Mouse (Mus musculus): ENCODE results near the gene Dyrk3. TPM values are rescaled to one million over a fixed set of nuclear protein-coding genes. Genes with fewer than 3 reads are reported as not detected.
A peak's percentile ranks its signal among the peaks of the same experiment; 100 is the strongest.

Gene Dyrk3
- polyA plus RNA-seq, 1 experiment from 2014 or later: 3.7 TPM

DNA sequence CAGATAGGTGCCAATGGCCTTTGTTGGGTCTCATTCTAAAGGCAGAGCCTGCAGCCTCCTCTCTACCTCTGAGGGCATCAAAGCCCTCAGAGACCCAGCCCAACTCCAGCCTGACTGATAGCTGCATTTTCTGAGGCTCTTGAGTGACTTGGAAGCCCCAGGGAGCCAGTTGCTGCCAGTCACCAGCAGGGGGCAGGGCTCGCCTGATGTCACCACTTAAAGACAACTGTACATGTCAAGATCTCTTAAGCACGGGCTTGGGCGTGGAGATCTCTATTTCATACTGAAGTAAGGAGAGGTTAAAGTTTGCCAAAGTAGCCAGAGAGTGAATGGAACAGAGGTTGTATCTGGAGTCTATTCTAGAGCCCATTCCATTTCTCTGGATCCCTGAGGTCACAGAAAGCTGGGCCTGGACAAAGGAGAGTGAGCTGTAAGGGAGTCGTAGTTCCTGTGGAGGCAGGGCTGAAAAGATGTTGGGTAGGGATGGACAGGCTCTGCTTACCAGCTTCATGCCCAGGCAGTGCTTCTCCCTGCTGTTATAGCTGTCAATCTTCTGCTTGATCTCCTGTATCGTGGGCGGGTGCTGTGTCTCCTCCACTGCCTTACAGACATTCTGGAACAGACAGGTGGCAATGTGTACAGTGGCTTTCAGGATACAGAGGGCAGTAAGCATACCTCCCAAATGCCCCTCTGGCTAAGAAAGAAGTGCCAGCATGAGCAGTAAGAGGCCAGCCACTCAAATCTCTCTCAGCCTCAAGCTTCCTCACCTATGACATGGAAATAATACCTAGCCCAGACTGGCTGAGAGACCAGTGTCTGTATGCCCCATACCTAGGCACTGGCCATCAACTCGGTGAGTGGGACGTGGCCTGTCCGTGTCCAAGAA is 43.7 kb upstream of the Dyrk3 start:
- H3K9ac ChIP-seq (ENCODE audit: low read depth, low read length): no peak overlapping the region
- H3K36me3 ChIP-seq (ENCODE audit: control insufficient read depth, insufficient read depth, low read length): peaks cover 7% of the 10 kb centered on the region; the same call in 1 of the 2 replicates
- H3K4me2 ChIP-seq: no peak overlapping the region
- 52% methylated on average over 9 of the region's 9 CpGs for WGBS (ENCODE audit: insufficient replicate concordance)
- no peaks in the 10 kb centered on the region for H3K27me3 ChIP-seq (ENCODE audit: control insufficient read depth, insufficient read depth, low read length)
- no peak overlapping the region for H3K27ac ChIP-seq (ENCODE audit: low read depth, low read length)
- H3K4me3 ChIP-seq (ENCODE audit: low read depth, low read length): no peak overlapping the region
- no peaks in the 10 kb centered on the region for H3K9me3 ChIP-seq (replicated peaks; ENCODE audit: control insufficient read depth, low read length)
- H3K4me1 ChIP-seq (ENCODE audit: control insufficient read depth, insufficient read depth, low read length): peaks cover 39% of the 10 kb centered on the region
- no peak for ATAC-seq (replicated peaks; ENCODE audit: insufficient number of reproducible peaks, low FRiP score, low TSS enrichment)

GRCm38 (mm10) chr1:131180386-131180785 is 42.2 kb upstream of the Dyrk3 start:
- H3K27ac ChIP-seq (ENCODE audit: low read depth, low read length): no peak overlapping the region
- no peak overlapping the region for H3K4me3 ChIP-seq (ENCODE audit: low read depth, low read length)
- H3K9me3 ChIP-seq (replicated peaks; ENCODE audit: control insufficient read depth, low read length): no peaks in the 10 kb centered on the region
- peaks cover 12% of the 10 kb centered on the region for H3K36me3 ChIP-seq (ENCODE audit: control insufficient read depth, insufficient read depth, low read length)
- no peak for ATAC-seq (replicated peaks; ENCODE audit: insufficient number of reproducible peaks, low FRiP score, low TSS enrichment)
- WGBS (ENCODE audit: insufficient replicate concordance): 96% methylated on average over 7 of the region's 7 CpGs
- no peaks in the 10 kb centered on the region for H3K27me3 ChIP-seq (ENCODE audit: control insufficient read depth, insufficient read depth, low read length)
- no peak overlapping the region for H3K9ac ChIP-seq (ENCODE audit: low read depth, low read length)
- H3K4me2 ChIP-seq: no peak overlapping the region
- peaks cover 25% of the 10 kb centered on the region for H3K4me1 ChIP-seq (ENCODE audit: control insufficient read depth, insufficient read depth, low read length)

DNA sequence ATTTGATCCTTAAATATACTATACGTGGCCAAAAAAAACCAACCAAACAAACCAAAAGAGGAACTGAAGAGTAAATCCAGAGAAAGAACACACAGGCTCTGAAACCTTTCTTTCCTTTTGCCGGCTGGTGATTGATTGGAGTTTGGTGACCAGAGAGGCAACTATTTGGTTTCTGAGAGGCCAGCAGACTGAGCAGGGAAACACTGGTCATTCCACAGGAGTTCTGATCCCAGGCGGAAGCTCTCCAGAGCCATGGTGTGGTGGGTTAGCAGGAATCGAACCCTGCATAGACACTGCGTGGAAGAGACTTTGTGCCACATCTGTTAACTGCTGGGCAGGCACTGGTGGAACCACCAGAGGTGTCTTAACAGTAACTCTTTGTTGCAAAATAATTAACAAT is 39.9 kb upstream of the Dyrk3 start:
- no peak for ATAC-seq (replicated peaks; ENCODE audit: insufficient number of reproducible peaks, low FRiP score, low TSS enrichment)
- H3K27me3 ChIP-seq (ENCODE audit: control insufficient read depth, insufficient read depth, low read length): no peaks in the 10 kb centered on the region
- H3K9ac ChIP-seq (ENCODE audit: low read depth, low read length): no peak overlapping the region
- H3K27ac ChIP-seq (ENCODE audit: low read depth, low read length): no peak overlapping the region
- H3K36me3 ChIP-seq (ENCODE audit: control insufficient read depth, insufficient read depth, low read length): peaks cover 16% of the 10 kb centered on the region
- no peaks in the 10 kb centered on the region for H3K9me3 ChIP-seq (replicated peaks; ENCODE audit: control insufficient read depth, low read length)
- no peak overlapping the region for H3K4me3 ChIP-seq (ENCODE audit: low read depth, low read length)
- H3K4me2 ChIP-seq: no peak overlapping the region
- peaks cover 13% of the 10 kb centered on the region for H3K4me1 ChIP-seq (ENCODE audit: control insufficient read depth, insufficient read depth, low read length)
- WGBS (ENCODE audit: insufficient replicate concordance): 85% methylated on average over 5 of the region's 5 CpGs

DNA sequence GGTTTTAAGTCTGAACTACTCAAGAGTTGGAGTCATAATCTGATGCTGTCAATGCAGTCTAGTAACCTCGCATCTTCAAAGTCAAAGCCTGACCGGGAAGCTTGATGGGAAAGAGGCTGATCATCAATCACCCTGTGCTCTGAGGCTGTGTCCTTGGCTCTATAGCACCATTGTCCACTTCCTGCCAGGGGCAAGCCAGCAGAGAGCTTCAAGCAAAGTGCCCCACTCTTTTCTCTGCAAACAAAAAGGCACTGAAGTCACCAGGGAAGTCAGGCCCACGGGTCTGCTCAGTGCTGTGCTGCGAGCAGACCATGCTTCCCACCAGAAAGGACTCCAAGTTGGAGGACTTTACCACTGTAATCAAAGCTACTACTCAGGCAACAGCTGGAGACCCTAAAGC is 39.1 kb upstream of the Dyrk3 start:
- no peak overlapping the region for H3K4me3 ChIP-seq (ENCODE audit: low read depth, low read length)
- no peak overlapping the region for H3K9ac ChIP-seq (ENCODE audit: low read depth, low read length)
- 82% methylated on average over 4 of the region's 4 CpGs for WGBS (ENCODE audit: insufficient replicate concordance)
- H3K36me3 ChIP-seq (ENCODE audit: control insufficient read depth, insufficient read depth, low read length): peaks cover 20% of the 10 kb centered on the region
- H3K27ac ChIP-seq (ENCODE audit: low read depth, low read length): no peak overlapping the region
- no peak for ATAC-seq (replicated peaks; ENCODE audit: insufficient number of reproducible peaks, low FRiP score, low TSS enrichment)
- H3K4me2 ChIP-seq: no peak overlapping the region
- H3K27me3 ChIP-seq (ENCODE audit: control insufficient read depth, insufficient read depth, low read length): no peaks in the 10 kb centered on the region
- peaks cover 6% of the 10 kb centered on the region; the same call in 1 of the 2 replicates for H3K4me1 ChIP-seq (ENCODE audit: control insufficient read depth, insufficient read depth, low read length)
- no peaks in the 10 kb centered on the region for H3K9me3 ChIP-seq (replicated peaks; ENCODE audit: control insufficient read depth, low read length)

DNA sequence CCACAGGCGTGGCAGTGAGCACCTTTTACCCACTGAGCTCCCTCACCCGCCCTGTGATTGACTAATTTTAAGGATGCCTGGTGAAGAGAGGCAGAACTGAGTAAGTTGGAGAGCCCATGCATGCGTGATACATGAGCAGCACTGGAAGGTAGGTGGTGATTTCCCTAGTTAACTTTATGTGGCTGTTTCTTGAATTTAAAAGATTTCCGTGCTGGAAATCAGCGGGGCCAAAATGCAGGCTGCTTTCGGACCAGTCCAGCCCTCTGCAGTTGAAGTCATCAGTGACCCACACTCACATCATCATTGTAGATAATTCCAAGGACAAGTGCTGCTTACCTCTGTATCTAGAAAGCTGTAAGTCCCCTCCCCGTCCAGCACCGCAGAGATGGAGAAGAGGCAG is 37.7 kb upstream of the Dyrk3 start:
- Histone ChIP-seq H3K4me2 (no peak overlapping the region), H3K27me3 (ENCODE audit: control insufficient read depth, insufficient read depth, low read length) (no peaks in the 10 kb centered on the region), H3K4me1 (ENCODE audit: control insufficient read depth, insufficient read depth, low read length) (0 out of 2 replicates have a peak, but pooled peaks cover 2% of the 10 kb centered on the region), H3K36me3 (ENCODE audit: control insufficient read depth, insufficient read depth, low read length) (peaks cover 30% of the 10 kb centered on the region), H3K4me3 (ENCODE audit: low read depth, low read length) (no peak overlapping the region), H3K27ac (ENCODE audit: low read depth, low read length) (no peak overlapping the region), H3K9me3 (replicated peaks; ENCODE audit: control insufficient read depth, low read length) (no peaks in the 10 kb centered on the region), H3K9ac (ENCODE audit: low read depth, low read length) (no peak overlapping the region)
- 90% methylated on average over 8 of the region's 8 CpGs for WGBS (ENCODE audit: insufficient replicate concordance)
- ATAC-seq (replicated peaks; ENCODE audit: insufficient number of reproducible peaks, low FRiP score, low TSS enrichment): no peak

GRCm38 (mm10) chr1:131175189-131175588 is 37.0 kb upstream of the Dyrk3 start:
- H3K9ac ChIP-seq (ENCODE audit: low read depth, low read length): no peak overlapping the region
- no peak overlapping the region for H3K4me2 ChIP-seq
- H3K4me1 ChIP-seq (ENCODE audit: control insufficient read depth, insufficient read depth, low read length): 0 out of 2 replicates have a peak, but pooled peaks cover 2% of the 10 kb centered on the region
- 96% methylated on average over 1 of the region's 1 CpGs for WGBS (ENCODE audit: insufficient replicate concordance)
- H3K36me3 ChIP-seq (ENCODE audit: control insufficient read depth, insufficient read depth, low read length): peaks cover 30% of the 10 kb centered on the region
- no peak overlapping the region for H3K27ac ChIP-seq (ENCODE audit: low read depth, low read length)
- ATAC-seq (replicated peaks; ENCODE audit: insufficient number of reproducible peaks, low FRiP score, low TSS enrichment): no peak
- H3K9me3 ChIP-seq (replicated peaks; ENCODE audit: control insufficient read depth, low read length): no peaks in the 10 kb centered on the region
- H3K27me3 ChIP-seq (ENCODE audit: control insufficient read depth, insufficient read depth, low read length): no peaks in the 10 kb centered on the region
- no peak overlapping the region for H3K4me3 ChIP-seq (ENCODE audit: low read depth, low read length)

- H3K9ac ChIP-seq (ENCODE audit: low read depth, low read length): no peak overlapping the region
- no peak overlapping the region for H3K4me2 ChIP-seq
- H3K9me3 ChIP-seq (replicated peaks; ENCODE audit: control insufficient read depth, low read length): no peaks in the 10 kb centered on the region
- no peak overlapping the region for H3K27ac ChIP-seq (ENCODE audit: low read depth, low read length)
- H3K4me1 ChIP-seq (ENCODE audit: control insufficient read depth, insufficient read depth, low read length): 0 out of 2 replicates have a peak, but pooled peaks cover 2% of the 10 kb centered on the region
- peaks cover 31% of the 10 kb centered on the region for H3K36me3 ChIP-seq (ENCODE audit: control insufficient read depth, insufficient read depth, low read length)
- H3K4me3 ChIP-seq (ENCODE audit: low read depth, low read length): no peak overlapping the region
- H3K27me3 ChIP-seq (ENCODE audit: control insufficient read depth, insufficient read depth, low read length): no peaks in the 10 kb centered on the region
- ATAC-seq (replicated peaks; ENCODE audit: insufficient number of reproducible peaks, low FRiP score, low TSS enrichment): no peak
- WGBS (ENCODE audit: insufficient replicate concordance): 73% methylated on average over 12 of the region's 12 CpGs
Measured at GRCm38 (mm10) chr1:131174299-131174861, 36.2 kb upstream of the Dyrk3 start.

DNA sequence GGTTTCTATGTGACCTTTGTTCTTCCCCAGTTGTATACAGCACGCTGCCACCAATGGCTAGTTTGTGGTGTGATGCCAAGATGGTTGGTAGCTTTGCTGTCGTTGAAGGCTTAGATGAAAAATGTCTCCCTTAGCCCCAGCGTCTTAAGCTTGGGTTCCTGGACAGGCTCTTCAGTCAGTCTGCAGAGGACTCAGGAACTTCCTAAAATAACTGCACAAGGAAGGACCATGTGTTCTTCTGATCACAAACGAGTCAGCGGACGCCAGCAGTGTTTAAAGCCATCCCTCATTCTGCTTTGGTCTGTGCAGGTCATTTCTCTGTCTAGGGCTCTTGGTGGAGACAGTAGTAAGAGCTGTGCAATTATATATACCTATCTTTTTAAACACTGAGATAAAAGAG is 35.7 kb upstream of the Dyrk3 start:
- no peak overlapping the region for H3K4me3 ChIP-seq (ENCODE audit: low read depth, low read length)
- H3K9me3 ChIP-seq (replicated peaks; ENCODE audit: control insufficient read depth, low read length): no peaks in the 10 kb centered on the region
- no peak overlapping the region for H3K9ac ChIP-seq (ENCODE audit: low read depth, low read length)
- 0 out of 2 replicates have a peak, but pooled peaks cover 2% of the 10 kb centered on the region for H3K4me1 ChIP-seq (ENCODE audit: control insufficient read depth, insufficient read depth, low read length)
- peaks cover 35% of the 10 kb centered on the region for H3K36me3 ChIP-seq (ENCODE audit: control insufficient read depth, insufficient read depth, low read length)
- no peak for ATAC-seq (replicated peaks; ENCODE audit: insufficient number of reproducible peaks, low FRiP score, low TSS enrichment)
- no peak overlapping the region for H3K4me2 ChIP-seq
- H3K27ac ChIP-seq (ENCODE audit: low read depth, low read length): 0 out of 2 replicates have a peak overlapping the region, but pooled peaks have one; percentile 29
- no peaks in the 10 kb centered on the region for H3K27me3 ChIP-seq (ENCODE audit: control insufficient read depth, insufficient read depth, low read length)
- WGBS (ENCODE audit: insufficient replicate concordance): 64% methylated on average over 6 of the region's 6 CpGs
